Mouse (Mus musculus) urinary bladder, postnatal 14 days (tissue): Measurements from ENCODE around the gene Exoc6b.

Source experiments
- DNase-seq: peaks from one replicate; pipeline ENCODE4 v3.0.0; 2021; ENCODE audit warnings: low spot score

Gene Exoc6b

GRCm38 (mm10) chr6:84976563-84976971 is 92.7 kb downstream of the Exoc6b start:
- DNase-seq: no peak

- no peak for DNase-seq
Measured at GRCm38 (mm10) chr6:84968531-84968930, 100.8 kb downstream of the Exoc6b start.

GRCm38 (mm10) chr6:84964729-84965415 is 104.4 kb downstream of the Exoc6b start:
- DNase-seq: no peak

GRCm38 (mm10) chr6:84963044-84963443 is 106.3 kb downstream of the Exoc6b start:
- DNase-seq: no peak

GRCm38 (mm10) chr6:84961763-84962162 is 107.5 kb downstream of the Exoc6b start:
- DNase-seq: no peak

- no peak for DNase-seq
Measured at GRCm38 (mm10) chr6:84959520-84959919, 109.8 kb downstream of the Exoc6b start.

- no peak for DNase-seq
Measured at GRCm38 (mm10) chr6:84951621-84952020, 117.7 kb downstream of the Exoc6b start.

- no peak for DNase-seq
Measured at GRCm38 (mm10) chr6:84946569-84946968, 122.7 kb downstream of the Exoc6b start.

- DNase-seq: no peak
Measured at GRCm38 (mm10) chr6:84946106-84946505, 123.2 kb downstream of the Exoc6b start.

GRCm38 (mm10) chr6:84932953-84933921 is 136.1 kb downstream of the Exoc6b start:
- no peak for DNase-seq

- DNase-seq: no peak
Measured at GRCm38 (mm10) chr6:84931051-84931450, 138.3 kb downstream of the Exoc6b start.

- DNase-seq: no peak
Measured at GRCm38 (mm10) chr6:84926066-84926465, 143.2 kb downstream of the Exoc6b start.

- DNase-seq: no peak
Measured at GRCm38 (mm10) chr6:84923760-84924221, 145.5 kb downstream of the Exoc6b start.

GRCm38 (mm10) chr6:84916291-84916690 is 153.0 kb downstream of the Exoc6b start:
- DNase-seq: peak; percentile 46

GRCm38 (mm10) chr6:84912434-84912833 is 156.9 kb downstream of the Exoc6b start:
- peak; percentile 28 for DNase-seq

- DNase-seq: no peak
Measured at GRCm38 (mm10) chr6:84899002-84899774, 170.1 kb downstream of the Exoc6b start.

- DNase-seq: no peak
Measured at GRCm38 (mm10) chr6:84893773-84894095, 175.6 kb downstream of the Exoc6b start.

- DNase-seq: no peak
Measured at GRCm38 (mm10) chr6:84892926-84893772, 176.2 kb downstream of the Exoc6b start.

GRCm38 (mm10) chr6:84886551-84886950 is 182.8 kb downstream of the Exoc6b start:
- DNase-seq: no peak

- no peak for DNase-seq
Measured at GRCm38 (mm10) chr6:84885080-84885479, 184.2 kb downstream of the Exoc6b start.

GRCm38 (mm10) chr6:84883720-84884119 is 185.6 kb downstream of the Exoc6b start:
- DNase-seq: no peak
